Comparison of ENCODE assay signal across 14 mouse cellular contexts in genomic region chr1:38449816-38450478, GRCm38 (mm10).
DNase-seq lines count a peak whose midpoint lies in the region; ATAC-seq and TF ChIP-seq lines count a peak whose summit lies in the region.
"Had no signal": no experiment of that assay in that cellular context is flagged by ENCODE, and none has a peak within 500 bp of the region (broad histone marks: within the 10 kb centered on the region; RNA-seq: fewer than 3 reads in every experiment).

No protein-coding gene starts in this region.

- no peaks in the 10 kb centered on the region for H3K9me3 ChIP-seq in heart, embryonic 13.5 days
- H3K9me3 ChIP-seq in heart, embryonic 11.5 days (replicated peaks; ENCODE audit: control insufficient read depth, low read length): no peaks in the 10 kb centered on the region
- H3K9me3 ChIP-seq in midbrain, embryonic 13.5 days: no peaks in the 10 kb centered on the region
- H3K9me3 ChIP-seq in midbrain, embryonic 11.5 days (ENCODE audit: control insufficient read depth, low read length): no peaks in the 10 kb centered on the region
- H3K9me3 ChIP-seq in forebrain, embryonic 16.5 days (ENCODE audit: control insufficient read depth, low read length): no peaks in the 10 kb centered on the region
- no peaks in the 10 kb centered on the region for H3K9me3 ChIP-seq in neural tube, embryonic 13.5 days
- H3K9me3 ChIP-seq: liver, embryonic 15.5 days; megakaryocyte, embryonic 14.5 days had no signal

- no peak for TF ChIP-seq CTCF in cerebellum, adult 2 months (IDR thresholded peaks at IDR 0.05; ENCODE audit: borderline replicate concordance, insufficient read depth, low read depth, low read length)

- peak overlapping the region; percentile 39; the same call in 1 of the 2 replicates for H3K27ac ChIP-seq in heart, embryonic 13.5 days (replicated peaks)
- H3K27ac ChIP-seq in heart, embryonic 11.5 days (ENCODE audit: low read depth, low read length): no peak overlapping the region
- peak overlapping the region; percentile 56 for H3K27ac ChIP-seq in midbrain, embryonic 13.5 days
- no peak overlapping the region for H3K27ac ChIP-seq in midbrain, embryonic 11.5 days (ENCODE audit: low read depth, low read length)
- H3K27ac ChIP-seq in forebrain, embryonic 16.5 days (ENCODE audit: low read length): peak overlapping the region; percentile 33
- peak overlapping the region; percentile 76 for H3K27ac ChIP-seq in neural tube, embryonic 13.5 days (replicated peaks)
- no peak overlapping the region for H3K27ac ChIP-seq in cerebellum, adult 2 months (ENCODE audit: insufficient read depth, low read length)

- no peaks in the 10 kb centered on the region for H3K27me3 ChIP-seq in heart, embryonic 13.5 days (replicated peaks)
- H3K27me3 ChIP-seq in heart, embryonic 11.5 days (ENCODE audit: control insufficient read depth, insufficient read depth, low read length): no peaks in the 10 kb centered on the region
- no peaks in the 10 kb centered on the region for H3K27me3 ChIP-seq in midbrain, embryonic 13.5 days
- no peaks in the 10 kb centered on the region for H3K27me3 ChIP-seq in midbrain, embryonic 11.5 days (ENCODE audit: control insufficient read depth, insufficient read depth, low read length)
- no peaks in the 10 kb centered on the region for H3K27me3 ChIP-seq in forebrain, embryonic 16.5 days (replicated peaks; ENCODE audit: control insufficient read depth, insufficient read depth, low read length)
- H3K27me3 ChIP-seq in neural tube, embryonic 13.5 days: no peaks in the 10 kb centered on the region
- no peaks in the 10 kb centered on the region; the same call in none of the 2 replicates for H3K27me3 ChIP-seq in cerebellum, adult 2 months (ENCODE audit: control insufficient read depth, insufficient read depth, low read length)

- TF ChIP-seq POLR2A in cerebellum, adult 2 months (IDR thresholded peaks at IDR 0.05; ENCODE audit: borderline replicate concordance, insufficient read depth, low read length): no peak

- no peak for DNase-seq in midbrain, embryonic 11.5 days (ENCODE audit: low spot score, missing footprints)
- DNase-seq in urinary bladder, adult 2 months (ENCODE audit: low spot score): no peak
- no peak for DNase-seq in cerebellum, adult 2 months
- DNase-seq: embryo, embryonic 11 days; kidney, postnatal 10 days; thymus, adult 18-20 months had no signal

- H3K4me3 ChIP-seq in heart, embryonic 13.5 days: no peak overlapping the region
- no peak overlapping the region for H3K4me3 ChIP-seq in heart, embryonic 11.5 days (ENCODE audit: low read depth, low read length)
- no peak overlapping the region for H3K4me3 ChIP-seq in midbrain, embryonic 13.5 days (replicated peaks)
- H3K4me3 ChIP-seq in midbrain, embryonic 11.5 days (ENCODE audit: low read depth, low read length): no peak overlapping the region
- no peak overlapping the region for H3K4me3 ChIP-seq in forebrain, embryonic 16.5 days (replicated peaks; ENCODE audit: low read length)
- no peak overlapping the region for H3K4me3 ChIP-seq in neural tube, embryonic 13.5 days
- no peak overlapping the region for H3K4me3 ChIP-seq in cerebellum, adult 2 months (replicated peaks; ENCODE audit: insufficient read depth, low read depth, low read length)
- H3K4me3 ChIP-seq: liver, embryonic 15.5 days; megakaryocyte, embryonic 14.5 days had no signal

- no peak overlapping the region for H3K4me2 ChIP-seq in heart, embryonic 13.5 days
- no peak overlapping the region for H3K4me2 ChIP-seq in heart, embryonic 11.5 days
- no peak overlapping the region for H3K4me2 ChIP-seq in midbrain, embryonic 13.5 days (replicated peaks)
- no peak overlapping the region for H3K4me2 ChIP-seq in midbrain, embryonic 11.5 days
- H3K4me2 ChIP-seq in forebrain, embryonic 16.5 days (ENCODE audit: low read length): no peak overlapping the region
- H3K4me2 ChIP-seq in neural tube, embryonic 13.5 days: no peak overlapping the region
- H3K4me2 ChIP-seq: liver, embryonic 15.5 days had no signal

- WGBS in heart, embryonic 13.5 days: 36% methylated on average over 7 of the region's 7 CpGs
- 38% methylated on average over 7 of the region's 7 CpGs for WGBS in heart, embryonic 11.5 days (ENCODE audit: insufficient replicate concordance)
- 75% methylated on average over 7 of the region's 7 CpGs for WGBS in midbrain, embryonic 13.5 days
- 75% methylated on average over 7 of the region's 7 CpGs for WGBS in midbrain, embryonic 11.5 days
- 56% methylated on average over 7 of the region's 7 CpGs for WGBS in forebrain, embryonic 16.5 days
- 78% methylated on average over 7 of the region's 7 CpGs for WGBS in neural tube, embryonic 13.5 days
- 89% methylated on average over 7 of the region's 7 CpGs for WGBS in cerebellum, adult 2 months

- no peak for ATAC-seq in heart, embryonic 13.5 days (ENCODE audit: extremely low read depth, insufficient number of reproducible peaks, low FRiP score, low TSS enrichment)
- no peak for ATAC-seq in heart, embryonic 11.5 days (replicated peaks; ENCODE audit: insufficient number of reproducible peaks, low FRiP score, low TSS enrichment)
- no peak for ATAC-seq in midbrain, embryonic 13.5 days
- ATAC-seq in midbrain, embryonic 11.5 days (ENCODE audit: low FRiP score): no peak
- no peak for ATAC-seq in forebrain, embryonic 16.5 days
- no peak for ATAC-seq in neural tube, embryonic 13.5 days (ENCODE audit: low read depth)
- ATAC-seq: intestine, embryonic 16.5 days had no signal

- H3K4me1 ChIP-seq in heart, embryonic 13.5 days: peaks cover 62% of the 10 kb centered on the region
- H3K4me1 ChIP-seq in heart, embryonic 11.5 days (ENCODE audit: control insufficient read depth, insufficient read depth, low read length): peaks cover 43% of the 10 kb centered on the region
- peaks cover 38% of the 10 kb centered on the region for H3K4me1 ChIP-seq in midbrain, embryonic 13.5 days (replicated peaks)
- peaks cover 8% of the 10 kb centered on the region for H3K4me1 ChIP-seq in midbrain, embryonic 11.5 days (ENCODE audit: control insufficient read depth, insufficient read depth, low read length)
- peaks cover 27% of the 10 kb centered on the region for H3K4me1 ChIP-seq in forebrain, embryonic 16.5 days (replicated peaks; ENCODE audit: control insufficient read depth, insufficient read depth, low read length)
- H3K4me1 ChIP-seq in neural tube, embryonic 13.5 days (replicated peaks): peaks cover 50% of the 10 kb centered on the region
- peaks cover 9% of the 10 kb centered on the region; the same call in 1 of the 2 replicates for H3K4me1 ChIP-seq in cerebellum, adult 2 months (ENCODE audit: control insufficient read depth, insufficient read depth, low read length)

- 0 out of 2 replicates have a peak overlapping the region, but pooled peaks have one; percentile 33 for H3K9ac ChIP-seq in heart, embryonic 13.5 days
- H3K9ac ChIP-seq in heart, embryonic 11.5 days (ENCODE audit: low read depth, low read length): no peak overlapping the region
- H3K9ac ChIP-seq in midbrain, embryonic 13.5 days (replicated peaks): no peak overlapping the region
- no peak overlapping the region for H3K9ac ChIP-seq in midbrain, embryonic 11.5 days (ENCODE audit: low read length)
- H3K9ac ChIP-seq in forebrain, embryonic 16.5 days (replicated peaks; ENCODE audit: low read depth, low read length): no peak overlapping the region
- H3K9ac ChIP-seq in neural tube, embryonic 13.5 days: 0 out of 2 replicates have a peak overlapping the region, but pooled peaks have one; percentile 26
- H3K9ac ChIP-seq: liver, embryonic 15.5 days had no signal

- H3K36me3 ChIP-seq in heart, embryonic 13.5 days: no peaks in the 10 kb centered on the region
- H3K36me3 ChIP-seq in heart, embryonic 11.5 days (ENCODE audit: control insufficient read depth, insufficient read depth, low read length): no peaks in the 10 kb centered on the region
- H3K36me3 ChIP-seq in midbrain, embryonic 13.5 days: no peaks in the 10 kb centered on the region
- no peaks in the 10 kb centered on the region for H3K36me3 ChIP-seq in midbrain, embryonic 11.5 days (ENCODE audit: control insufficient read depth, insufficient read depth, low read length)
- H3K36me3 ChIP-seq in forebrain, embryonic 16.5 days (ENCODE audit: control insufficient read depth, insufficient read depth): no peaks in the 10 kb centered on the region
- no peaks in the 10 kb centered on the region for H3K36me3 ChIP-seq in neural tube, embryonic 13.5 days
- H3K36me3 ChIP-seq: liver, embryonic 15.5 days had no signal

Comparison
In these comparisons a context has a peak if more than half of its experiments do, and no peak if none do; other contexts are left out.
1. H3K27ac ChIP-seq: peak in heart, embryonic 13.5 days (single experiment), midbrain, embryonic 13.5 days (single experiment), forebrain, embryonic 16.5 days (single experiment) and neural tube, embryonic 13.5 days (single experiment); none in heart, embryonic 11.5 days (single experiment), midbrain, embryonic 11.5 days (single experiment) and cerebellum, adult 2 months (single experiment).
2. H3K9ac ChIP-seq: peak in heart, embryonic 13.5 days (single experiment) and neural tube, embryonic 13.5 days (single experiment); none in heart, embryonic 11.5 days (single experiment), midbrain, embryonic 13.5 days (single experiment), midbrain, embryonic 11.5 days (single experiment) and forebrain, embryonic 16.5 days (single experiment).